Mouse (Mus musculus) hindbrain, postnatal 0 days (tissue): Measurements from ENCODE around the gene Pidd1. TPM values are rescaled to one million over a fixed set of nuclear protein-coding genes. Genes with fewer than 3 reads are reported as not detected.

Source experiments
- ATAC-seq: fragments of 200-750 bp; cut with Nextera tagmentation; 2 replicates; pipeline ENCODE4 v1.8.0; 2017; ENCODE audit warnings: mild to moderate bottlenecking, moderate TSS enrichment, moderate library complexity
- DNase-seq: peaks from one replicate; pipeline ENCODE4 v3.0.0-alpha.2; 2015; ENCODE audit warnings: low spot score
- H3K27ac ChIP-seq: fragments of 300-500 bp; sonication (generic); 2 replicates; pipeline ENCODE4 v1.5.1; 2014; ENCODE audit warnings: mild to moderate bottlenecking
- H3K27me3 ChIP-seq: fragments of 300-500 bp; sonication (generic); 2 replicates; pipeline ENCODE4 v1.6.1; 2014; ENCODE audit warnings: low read length, mixed read lengths; ENCODE audit not compliant: insufficient read depth
- H3K36me3 ChIP-seq: fragments of 300-500 bp; sonication (generic); 2 replicates; pipeline ENCODE4 v1.6.1; 2014; ENCODE audit warnings: low read length, mixed read lengths; ENCODE audit not compliant: insufficient read depth
- H3K4me1 ChIP-seq: fragments of 300-500 bp; sonication (generic); 2 replicates; pipeline ENCODE4 v1.6.1; 2014; ENCODE audit warnings: antibody characterized with exemption, low read length, mixed read lengths; ENCODE audit not compliant: insufficient read depth
- H3K4me2 ChIP-seq: fragments of 300-500 bp; sonication (generic); 2 replicates; pipeline ENCODE4 v1.6.1; 2014; ENCODE audit warnings: low read depth, mild to moderate bottlenecking, low read length, moderate library complexity, mixed read lengths
- H3K4me3 ChIP-seq: fragments of 300-500 bp; sonication (generic); 2 replicates; pipeline ENCODE4 v1.5.1; 2014; ENCODE audit warnings: low read length
- H3K9ac ChIP-seq: fragments of 300-500 bp; sonication (generic); replicated peaks from 2 replicates; pipeline ENCODE4 v1.6.1; 2014; ENCODE audit warnings: mild to moderate bottlenecking, low read length, moderate library complexity, mixed read lengths
- H3K9me3 ChIP-seq: fragments of 300-500 bp; sonication (generic); 2 replicates; pipeline ENCODE4 v1.6.1; 2016; ENCODE audit warnings: low read length, mixed read lengths
- CTCF ChIP-seq: IDR thresholded peaks from 2 replicates; pipeline ENCODE4 v1.5.1; 2016; ENCODE audit warnings: antibody characterized with exemption, control low read depth, low read depth
- WGBS: fragments of 180-500 bp; shearing (Covaris S2); extraction: QIAGEN DNeasy Blood & Tissue Kit; methylation state at CpG from one replicate; pipeline ENCODE4 v1.1.7; 2014; 5-methylcytosine and 5-hydroxymethylcytosine counted together
- polyA plus RNA-seq: library from polyadenylated mRNA; unstranded; fragments of >200 nt; fragmentation: Nextera tagmentation; extraction: Ambion mirVana; gene quantifications from 2 replicates; pipeline ENCODE4 v1.2.1, GENCODE M21; 2015
- total RNA-seq: library from RNA; depleted of rRNA; stranded (reverse); fragments of >200 nt; gene quantifications from 2 replicates; pipeline ENCODE4 v1.2.3, GENCODE M21; 2014

Pidd1 gene
- total and polyA plus RNA-seq, 2 experiments from 2014 or later: 2.5 to 4.6 TPM

GRCm38 (mm10) chr7:141429840-141430584 is 13.8 kb downstream of the Pidd1 start:
- ATAC-seq: no peak
- H3K36me3 ChIP-seq: peaks cover 16% of the 10 kb centered on the region; the same call in 1 of the 2 replicates
- 57% methylated on average over 9 of the region's 9 CpGs for WGBS

GRCm38 (mm10) chr7:141429310-141429709 is 14.5 kb downstream of the Pidd1 start, which contains the start of gene Cend1:
Gene Cend1, minus strand, starts transcription at chr7:141429491.
- H3K4me1 ChIP-seq: peaks cover 11% of the 10 kb centered on the region; the same call in 1 of the 2 replicates
- H3K9me3 ChIP-seq: no peaks in the 10 kb centered on the region
- DNase-seq: peak; percentile 90
- TF ChIP-seq CTCF: peak; percentile 16; the same call in 1 of the 2 replicates
- H3K27me3 ChIP-seq: no peaks in the 10 kb centered on the region
- peak within 1 kb of the TSS; percentile 72 for H3K9ac ChIP-seq
- peak; percentile 80 for ATAC-seq
- peak within 1 kb of the TSS; percentile 88 for H3K27ac ChIP-seq
- 2% methylated on average over 19 of the region's 19 CpGs for WGBS
- peak within 1 kb of the TSS; percentile 66 for H3K4me2 ChIP-seq
- H3K36me3 ChIP-seq: peaks cover 16% of the 10 kb centered on the region; the same call in 1 of the 2 replicates
- peak within 1 kb of the TSS; percentile 46 for H3K4me3 ChIP-seq

More at GRCm38 (mm10) chr7:141429840-141430584, 13.8 kb downstream of the Pidd1 start:
- H3K9ac ChIP-seq: no peak overlapping the region
- no peak for DNase-seq
- H3K4me2 ChIP-seq: peak overlapping the region; percentile 66
- no peaks in the 10 kb centered on the region for H3K9me3 ChIP-seq
- H3K27me3 ChIP-seq: no peaks in the 10 kb centered on the region
- peak overlapping the region; percentile 88 for H3K27ac ChIP-seq
- no peak for TF ChIP-seq CTCF
- H3K4me1 ChIP-seq: peaks cover 15% of the 10 kb centered on the region; the same call in 1 of the 2 replicates
- H3K4me3 ChIP-seq: no peak overlapping the region; the same call in 1 of the 2 replicates

- peak; percentile 28 for DNase-seq
Measured at GRCm38 (mm10) chr7:141428701-141429100, 15.1 kb downstream of the Pidd1 start.

GRCm38 (mm10) chr7:141426948-141427730 is 16.7 kb downstream of the Pidd1 start:
- peaks cover 14% of the 10 kb centered on the region; the same call in 1 of the 2 replicates for H3K36me3 ChIP-seq
- H3K27me3 ChIP-seq: no peaks in the 10 kb centered on the region
- H3K9ac ChIP-seq: no peak overlapping the region
- no peaks in the 10 kb centered on the region for H3K9me3 ChIP-seq
- H3K4me2 ChIP-seq: no peak overlapping the region
- no peak for DNase-seq
- no peak for ATAC-seq
- H3K4me1 ChIP-seq: no peaks in the 10 kb centered on the region
- 87% methylated on average over 12 of the region's 12 CpGs for WGBS
- H3K4me3 ChIP-seq: no peak overlapping the region
- TF ChIP-seq CTCF: no peak
- no peak overlapping the region for H3K27ac ChIP-seq

More at GRCm38 (mm10) chr7:141428701-141429100, 15.1 kb downstream of the Pidd1 start:
- H3K4me3 ChIP-seq: peak overlapping the region; percentile 46
- peak overlapping the region; percentile 72 for H3K9ac ChIP-seq
- ATAC-seq: no peak; the same call in 1 of the 2 replicates
- no peaks in the 10 kb centered on the region for H3K27me3 ChIP-seq
- peak overlapping the region; percentile 88 for H3K27ac ChIP-seq
- H3K9me3 ChIP-seq: no peaks in the 10 kb centered on the region
- peaks cover 8% of the 10 kb centered on the region; the same call in 1 of the 2 replicates for H3K4me1 ChIP-seq
- 53% methylated on average over 5 of the region's 5 CpGs for WGBS
- H3K4me2 ChIP-seq: peak overlapping the region; percentile 66
- no peak for TF ChIP-seq CTCF
- peaks cover 16% of the 10 kb centered on the region; the same call in 1 of the 2 replicates for H3K36me3 ChIP-seq

GRCm38 (mm10) chr7:141423811-141424210 is 20.0 kb downstream of the Pidd1 start:
- Histone ChIP-seq H3K4me3 (no peak overlapping the region), H3K4me1 (no peaks in the 10 kb centered on the region), H3K9me3 (no peaks in the 10 kb centered on the region), H3K27ac (no peak overlapping the region), H3K36me3 (no peaks in the 10 kb centered on the region), H3K4me2 (no peak overlapping the region), H3K27me3 (no peaks in the 10 kb centered on the region), H3K9ac (no peak overlapping the region)
- TF ChIP-seq CTCF: no peak
- ATAC-seq: no peak
- no peak for DNase-seq
- WGBS: 79% methylated on average over 4 of the region's 4 CpGs

GRCm38 (mm10) chr7:141420030-141420702 is 23.7 kb downstream of the Pidd1 start:
- H3K4me3 ChIP-seq: no peak overlapping the region
- H3K4me1 ChIP-seq: no peaks in the 10 kb centered on the region
- H3K27ac ChIP-seq: no peak overlapping the region
- H3K27me3 ChIP-seq: no peaks in the 10 kb centered on the region
- H3K9ac ChIP-seq: no peak overlapping the region
- TF ChIP-seq CTCF: no peak
- WGBS: 86% methylated on average over 9 of the region's 9 CpGs
- no peaks in the 10 kb centered on the region for H3K9me3 ChIP-seq
- DNase-seq (no peak), ATAC-seq (no peak)
- H3K4me2 ChIP-seq: no peak overlapping the region
- no peaks in the 10 kb centered on the region for H3K36me3 ChIP-seq
